32 mouse cellular contexts compared by ENCODE assay signal in genomic region chr15:15170387-15170786, GRCm38 (mm10).
A peak's percentile ranks its signal among the peaks of the same experiment; 100 is the strongest.
DNase-seq lines count a peak whose midpoint lies in the region; ATAC-seq and TF ChIP-seq lines count a peak whose summit lies in the region.
"Had no signal": no experiment of that assay in that cellular context is flagged by ENCODE, and none has a peak within 500 bp of the region (broad histone marks: within the 10 kb centered on the region; RNA-seq: fewer than 3 reads in every experiment).

No protein-coding gene starts in this region.

- no peaks in the 10 kb centered on the region for H3K9me3 ChIP-seq in forebrain, embryonic 15.5 days
- H3K9me3 ChIP-seq in forebrain, embryonic 11.5 days (ENCODE audit: control insufficient read depth, low read length), result no peaks in the 10 kb centered on the region
- H3K9me3 ChIP-seq in midbrain, postnatal 0 days (ENCODE audit: low read length), result no peaks in the 10 kb centered on the region
- H3K9me3 ChIP-seq in midbrain, embryonic 14.5 days (ENCODE audit: control insufficient read depth, low read length), result no peaks in the 10 kb centered on the region
- H3K9me3 ChIP-seq: heart, embryonic 13.5 days; hindbrain, embryonic 15.5 days; kidney, embryonic 15.5 days; limb, embryonic 15.5 days; liver, embryonic 13.5 days; midbrain, embryonic 10.5 days; neural tube, embryonic 12.5 days had no signal

- no peak overlapping the region for H3K27ac ChIP-seq in forebrain, embryonic 15.5 days (replicated peaks)
- H3K27ac ChIP-seq in forebrain, embryonic 11.5 days (ENCODE audit: low read depth, low read length), result no peak overlapping the region
- H3K27ac ChIP-seq in midbrain, postnatal 0 days (ENCODE audit: low read depth, low read length), result no peak overlapping the region
- no peak overlapping the region for H3K27ac ChIP-seq in midbrain, embryonic 14.5 days (replicated peaks; ENCODE audit: low read depth, low read length)
- H3K27ac ChIP-seq: gastrocnemius, adult 2 months; heart, adult 2 months; heart, embryonic 13.5 days; hindbrain, embryonic 15.5 days; kidney, embryonic 15.5 days; limb, embryonic 15.5 days; liver, embryonic 13.5 days; midbrain, embryonic 10.5 days; neural tube, embryonic 12.5 days had no signal

- peak; percentile 11 to 38 for DNase-seq in cerebellum, postnatal 10 days
- DNase-seq in cerebellum, adult 11 months, result no peak
- no peak for DNase-seq in forebrain, embryonic 11.5 days (ENCODE audit: low spot score)
- peak; percentile 6 for DNase-seq in midbrain, postnatal 0 days (ENCODE audit: low spot score)
- no peak for DNase-seq in midbrain, embryonic 14.5 days
- DNase-seq in gastrocnemius, postnatal 4 days (ENCODE audit: low spot score in 2 of 2), result no peak
- no peak for DNase-seq in adrenal gland, adult 8-10 months
- DNase-seq: adrenal gland, postnatal 10 days; cerebellum, adult 11-12 months; cerebellum, postnatal 25 days; gastrocnemius, adult 2 months; gastrocnemius, postnatal 36 days; heart, adult 2 months; heart, postnatal 10 days; kidney, adult 18-20 months; kidney, postnatal 25 days; liver, embryonic 13.5 days; lung, adult 18-20 months; lung, postnatal 10 days; right cerebral cortex, adult 18-20 months; thymus, adult 2 months; thymus, postnatal 36 days had no signal

- H3K27me3 ChIP-seq in forebrain, embryonic 15.5 days, result no peaks in the 10 kb centered on the region
- no peaks in the 10 kb centered on the region for H3K27me3 ChIP-seq in forebrain, embryonic 11.5 days (ENCODE audit: control insufficient read depth, insufficient read depth, low read length)
- no peaks in the 10 kb centered on the region for H3K27me3 ChIP-seq in midbrain, postnatal 0 days (ENCODE audit: insufficient read depth, low read length)
- no peaks in the 10 kb centered on the region for H3K27me3 ChIP-seq in midbrain, embryonic 14.5 days (ENCODE audit: control insufficient read depth, insufficient read depth, low read length)
- H3K27me3 ChIP-seq: CH12.LX; heart, embryonic 13.5 days; hindbrain, embryonic 15.5 days; kidney, embryonic 15.5 days; limb, embryonic 15.5 days; liver, embryonic 13.5 days; neural tube, embryonic 12.5 days had no signal

- no peaks in the 10 kb centered on the region for H3K4me1 ChIP-seq in forebrain, embryonic 15.5 days
- no peaks in the 10 kb centered on the region for H3K4me1 ChIP-seq in forebrain, embryonic 11.5 days (replicated peaks; ENCODE audit: control insufficient read depth, insufficient read depth, low read length)
- no peaks in the 10 kb centered on the region for H3K4me1 ChIP-seq in midbrain, postnatal 0 days (ENCODE audit: insufficient read depth, low read length)
- H3K4me1 ChIP-seq in midbrain, embryonic 14.5 days (ENCODE audit: control insufficient read depth, insufficient read depth, low read length), result no peaks in the 10 kb centered on the region
- H3K4me1 ChIP-seq: heart, embryonic 13.5 days; hindbrain, embryonic 15.5 days; kidney, embryonic 15.5 days; limb, embryonic 15.5 days; liver, embryonic 13.5 days; midbrain, embryonic 10.5 days; neural tube, embryonic 12.5 days had no signal

- H3K9ac ChIP-seq in forebrain, embryonic 15.5 days (replicated peaks), result no peak overlapping the region
- no peak overlapping the region for H3K9ac ChIP-seq in forebrain, embryonic 11.5 days (ENCODE audit: low read length)
- no peak overlapping the region for H3K9ac ChIP-seq in midbrain, postnatal 0 days (replicated peaks; ENCODE audit: low read length, poor library complexity, severe bottlenecking)
- no peak overlapping the region for H3K9ac ChIP-seq in midbrain, embryonic 14.5 days (replicated peaks; ENCODE audit: low read length)
- H3K9ac ChIP-seq: heart, embryonic 13.5 days; hindbrain, embryonic 15.5 days; kidney, embryonic 15.5 days; limb, embryonic 15.5 days; liver, embryonic 13.5 days; neural tube, embryonic 12.5 days had no signal

- H3K4me2 ChIP-seq in forebrain, embryonic 15.5 days (replicated peaks), result no peak overlapping the region
- no peak overlapping the region for H3K4me2 ChIP-seq in forebrain, embryonic 11.5 days (ENCODE audit: low read depth, low read length, severe bottlenecking)
- H3K4me2 ChIP-seq in midbrain, postnatal 0 days (ENCODE audit: low read depth, low read length, poor library complexity, severe bottlenecking), result no peak overlapping the region
- no peak overlapping the region for H3K4me2 ChIP-seq in midbrain, embryonic 14.5 days (ENCODE audit: low read length)
- H3K4me2 ChIP-seq: heart, embryonic 13.5 days; hindbrain, embryonic 15.5 days; kidney, embryonic 15.5 days; limb, embryonic 15.5 days; liver, embryonic 13.5 days; neural tube, embryonic 12.5 days had no signal

- TF ChIP-seq CTCF in midbrain, postnatal 0 days (IDR thresholded peaks at IDR 0.05), result no peak

- H3K4me3 ChIP-seq in forebrain, embryonic 15.5 days, result no peak overlapping the region
- H3K4me3 ChIP-seq in forebrain, embryonic 11.5 days (ENCODE audit: low read depth, low read length), result no peak overlapping the region
- no peak overlapping the region for H3K4me3 ChIP-seq in midbrain, postnatal 0 days (ENCODE audit: low read depth, low read length)
- H3K4me3 ChIP-seq in midbrain, embryonic 14.5 days (replicated peaks; ENCODE audit: low read depth, low read length), result no peak overlapping the region
- H3K4me3 ChIP-seq: gastrocnemius, adult 2 months; heart, adult 2 months; heart, embryonic 13.5 days; hindbrain, embryonic 15.5 days; kidney, embryonic 15.5 days; limb, embryonic 15.5 days; liver, embryonic 13.5 days; midbrain, embryonic 10.5 days; myocyte; neural tube, embryonic 12.5 days had no signal

- 70% methylated on average over 1 of the region's 1 CpGs for WGBS in forebrain, embryonic 15.5 days
- 85% methylated on average over 1 of the region's 1 CpGs for WGBS in forebrain, embryonic 11.5 days
- WGBS in midbrain, postnatal 0 days, result 100% methylated on average over 1 of the region's 1 CpGs
- 82% methylated on average over 1 of the region's 1 CpGs for WGBS in midbrain, embryonic 14.5 days

- H3K36me3 ChIP-seq in forebrain, embryonic 15.5 days, result no peaks in the 10 kb centered on the region
- H3K36me3 ChIP-seq in forebrain, embryonic 11.5 days (ENCODE audit: control insufficient read depth, insufficient read depth, low read length), result no peaks in the 10 kb centered on the region
- H3K36me3 ChIP-seq in midbrain, postnatal 0 days (ENCODE audit: insufficient read depth, low read length), result no peaks in the 10 kb centered on the region
- H3K36me3 ChIP-seq in midbrain, embryonic 14.5 days (ENCODE audit: control insufficient read depth, insufficient read depth, low read length), result no peaks in the 10 kb centered on the region
- H3K36me3 ChIP-seq: heart, embryonic 13.5 days; hindbrain, embryonic 15.5 days; kidney, embryonic 15.5 days; limb, embryonic 15.5 days; liver, embryonic 13.5 days; midbrain, embryonic 10.5 days; neural tube, embryonic 12.5 days had no signal

- peak; percentile 75 for ATAC-seq in forebrain, embryonic 15.5 days (replicated peaks)
- no peak for ATAC-seq in forebrain, embryonic 11.5 days (replicated peaks; ENCODE audit: low FRiP score)
- no peak for ATAC-seq in midbrain, postnatal 0 days (ENCODE audit: low FRiP score)
- no peak for ATAC-seq in midbrain, embryonic 14.5 days (ENCODE audit: low FRiP score, low TSS enrichment)
- ATAC-seq: midbrain, embryonic 16.5 days had no signal

Comparison
In these comparisons a context has a peak if more than half of its experiments do, and no peak if none do; other contexts are left out.
1. DNase-seq: peak in cerebellum, postnatal 10 days (2 of 2) and midbrain, postnatal 0 days (single experiment); none in cerebellum, adult 11 months (single experiment), forebrain, embryonic 11.5 days (single experiment), midbrain, embryonic 14.5 days (single experiment), gastrocnemius, postnatal 4 days (0 of 2) and adrenal gland, adult 8-10 months (single experiment).